Mouse (Mus musculus): ENCODE data around the gene Slc48a1. TPM values are rescaled to one million over a fixed set of nuclear protein-coding genes. Genes with fewer than 3 reads are reported as not detected.
A peak's percentile ranks its signal among the peaks of the same experiment; 100 is the strongest.

The Slc48a1 gene
- polyA plus RNA-seq, 1 experiment from 2014 or later, result 69.6 TPM

GRCm38 (mm10) chr15:97768192-97768591, 10.1 kb upstream of the Slc48a1 start:
- 3% methylated on average over 18 of the region's 18 CpGs for WGBS
- H3K4me1 ChIP-seq (ENCODE audit: control insufficient read depth in 2 of 2, insufficient read depth in 2 of 2, low read length in 2 of 2), result peaks cover 30 to 42% of the 10 kb centered on the region in 2 experiments
- peak; percentile 0; the same call in 1 of the 2 replicates for ATAC-seq (ENCODE audit: insufficient number of reproducible peaks, insufficient read depth, low FRiP score, low read depth)

GRCm38 (mm10) chr15:97770280-97770679, 8.0 kb upstream of the Slc48a1 start:
- no peak overlapping the region for H3K9ac ChIP-seq (ENCODE audit: low read length)
- no peak for ATAC-seq (ENCODE audit: insufficient number of reproducible peaks, insufficient read depth, low FRiP score, low read depth)
- H3K4me1 ChIP-seq (ENCODE audit: control insufficient read depth in 2 of 2, insufficient read depth in 2 of 2, low read length in 2 of 2), result peaks cover 39 to 48% of the 10 kb centered on the region in 2 experiments
- no peaks in the 10 kb centered on the region for H3K36me3 ChIP-seq (ENCODE audit: control insufficient read depth, insufficient read depth, low read length)
- WGBS, result 85% methylated on average over 8 of the region's 8 CpGs
- H3K27ac ChIP-seq (replicated peaks in 1 of 2; ENCODE audit: control insufficient read depth in 1 of 2, insufficient read depth in 1 of 2, low read depth in 2 of 2, low read length in 2 of 2), result no peak overlapping the region
- H3K9me3 ChIP-seq (ENCODE audit: control insufficient read depth, low read length), result no peaks in the 10 kb centered on the region
- no peaks in the 10 kb centered on the region for H3K27me3 ChIP-seq (ENCODE audit: control insufficient read depth, insufficient read depth, low read length)
- no peak overlapping the region for H3K4me3 ChIP-seq (ENCODE audit: control insufficient read depth in 1 of 2, insufficient read depth in 1 of 2, low read depth in 1 of 2, low read length in 2 of 2)
- H3K4me2 ChIP-seq (ENCODE audit: low read length), result no peak overlapping the region

More at GRCm38 (mm10) chr15:97768192-97768591, 10.1 kb upstream of the Slc48a1 start:
- H3K4me2 ChIP-seq (ENCODE audit: low read length), result peak overlapping the region; percentile 95
- no peaks in the 10 kb centered on the region for H3K9me3 ChIP-seq (ENCODE audit: control insufficient read depth, low read length)
- H3K9ac ChIP-seq (ENCODE audit: low read length), result peak overlapping the region; percentile 81
- peak overlapping the region; percentile 80 to 82 for H3K27ac ChIP-seq (replicated peaks in 1 of 2; ENCODE audit: control insufficient read depth in 1 of 2, insufficient read depth in 1 of 2, low read depth in 2 of 2, low read length in 2 of 2)
- H3K27me3 ChIP-seq (ENCODE audit: control insufficient read depth, insufficient read depth, low read length), result no peaks in the 10 kb centered on the region
- peak overlapping the region; percentile 50 to 57 for H3K4me3 ChIP-seq (ENCODE audit: control insufficient read depth in 1 of 2, insufficient read depth in 1 of 2, low read depth in 1 of 2, low read length in 2 of 2)
- H3K36me3 ChIP-seq (ENCODE audit: control insufficient read depth, insufficient read depth, low read length), result no peaks in the 10 kb centered on the region

- Histone ChIP-seq H3K4me3 (ENCODE audit: control insufficient read depth in 1 of 2, insufficient read depth in 1 of 2, low read depth in 1 of 2, low read length in 2 of 2) (no peak overlapping the region), H3K27ac (replicated peaks in 1 of 2; ENCODE audit: control insufficient read depth in 1 of 2, insufficient read depth in 1 of 2, low read depth in 2 of 2, low read length in 2 of 2) (peak overlapping the region; percentile 80 to 90), H3K9me3 (ENCODE audit: control insufficient read depth, low read length) (no peaks in the 10 kb centered on the region), H3K4me2 (ENCODE audit: low read length) (peak overlapping the region; percentile 45), H3K27me3 (ENCODE audit: control insufficient read depth, insufficient read depth, low read length) (no peaks in the 10 kb centered on the region), H3K4me1 (ENCODE audit: control insufficient read depth in 2 of 2, insufficient read depth in 2 of 2, low read length in 2 of 2) (peaks cover 29 to 33% of the 10 kb centered on the region in 2 experiments), H3K36me3 (ENCODE audit: control insufficient read depth, insufficient read depth, low read length) (no peaks in the 10 kb centered on the region), H3K9ac (ENCODE audit: low read length) (peak overlapping the region; percentile 54)
- peak; percentile 85 for ATAC-seq (ENCODE audit: insufficient number of reproducible peaks, insufficient read depth, low FRiP score, low read depth)
- WGBS, result 3% methylated on average over 5 of the region's 5 CpGs
These were observed 5.2 kb upstream of the Slc48a1 start for GRCm38 (mm10) chr15:97773108-97773507.

GRCm38 (mm10) chr15:97773961-97774370, 4.4 kb upstream of the Slc48a1 start:
- WGBS, result 43% methylated on average over 5 of the region's 5 CpGs
- Histone ChIP-seq H3K27ac (replicated peaks in 1 of 2; ENCODE audit: control insufficient read depth in 1 of 2, insufficient read depth in 1 of 2, low read depth in 2 of 2, low read length in 2 of 2) (peak overlapping the region; percentile 80 to 90), H3K27me3 (ENCODE audit: control insufficient read depth, insufficient read depth, low read length) (no peaks in the 10 kb centered on the region), H3K9ac (ENCODE audit: low read length) (peak overlapping the region; percentile 17; the same call in 1 of the 2 replicates), H3K4me3 (ENCODE audit: control insufficient read depth in 1 of 2, insufficient read depth in 1 of 2, low read depth in 1 of 2, low read length in 2 of 2) (no peak overlapping the region), H3K4me1 (ENCODE audit: control insufficient read depth in 2 of 2, insufficient read depth in 2 of 2, low read length in 2 of 2) (peaks cover 29 to 34% of the 10 kb centered on the region in 2 experiments), H3K9me3 (ENCODE audit: control insufficient read depth, low read length) (no peaks in the 10 kb centered on the region), H3K4me2 (ENCODE audit: low read length) (peak overlapping the region; percentile 45; the same call in 1 of the 2 replicates), H3K36me3 (ENCODE audit: control insufficient read depth, insufficient read depth, low read length) (no peaks in the 10 kb centered on the region)
- peak; percentile 45; the same call in 1 of the 2 replicates for ATAC-seq (ENCODE audit: insufficient number of reproducible peaks, insufficient read depth, low FRiP score, low read depth)

- H3K27ac ChIP-seq (replicated peaks in 1 of 2; ENCODE audit: control insufficient read depth in 1 of 2, insufficient read depth in 1 of 2, low read depth in 2 of 2, low read length in 2 of 2), result no peak overlapping the region
- 7% methylated on average over 8 of the region's 8 CpGs for WGBS
- H3K4me3 ChIP-seq (ENCODE audit: control insufficient read depth in 1 of 2, insufficient read depth in 1 of 2, low read depth in 1 of 2, low read length in 2 of 2), result no peak overlapping the region
- no peaks in the 10 kb centered on the region for H3K9me3 ChIP-seq (ENCODE audit: control insufficient read depth, low read length)
- no peak for ATAC-seq (ENCODE audit: insufficient number of reproducible peaks, insufficient read depth, low FRiP score, low read depth)
- H3K4me2 ChIP-seq (ENCODE audit: low read length), result no peak overlapping the region
- no peaks in the 10 kb centered on the region for H3K36me3 ChIP-seq (ENCODE audit: control insufficient read depth, insufficient read depth, low read length)
- no peaks in the 10 kb centered on the region for H3K27me3 ChIP-seq (ENCODE audit: control insufficient read depth, insufficient read depth, low read length)
- H3K4me1 ChIP-seq (ENCODE audit: control insufficient read depth in 2 of 2, insufficient read depth in 2 of 2, low read length in 2 of 2), result peaks cover 24 to 41% of the 10 kb centered on the region in 2 experiments
- H3K9ac ChIP-seq (ENCODE audit: low read length), result no peak overlapping the region
These were observed 1.8 kb upstream of the Slc48a1 start for GRCm38 (mm10) chr15:97776514-97776913.

- H3K36me3 ChIP-seq (ENCODE audit: control insufficient read depth, insufficient read depth, low read length), result no peaks in the 10 kb centered on the region
- no peaks in the 10 kb centered on the region for H3K9me3 ChIP-seq (ENCODE audit: control insufficient read depth, low read length)
- H3K27ac ChIP-seq (replicated peaks in 1 of 2; ENCODE audit: control insufficient read depth in 1 of 2, insufficient read depth in 1 of 2, low read depth in 2 of 2, low read length in 2 of 2), result no peak overlapping the region
- H3K4me2 ChIP-seq (ENCODE audit: low read length), result no peak overlapping the region
- H3K9ac ChIP-seq (ENCODE audit: low read length), result no peak overlapping the region
- no peaks in the 10 kb centered on the region for H3K27me3 ChIP-seq (ENCODE audit: control insufficient read depth, insufficient read depth, low read length)
- ATAC-seq (ENCODE audit: insufficient number of reproducible peaks, insufficient read depth, low FRiP score, low read depth), result no peak
- peaks cover 23 to 40% of the 10 kb centered on the region in 2 experiments for H3K4me1 ChIP-seq (ENCODE audit: control insufficient read depth in 2 of 2, insufficient read depth in 2 of 2, low read length in 2 of 2)
- WGBS, result 87% methylated on average over 6 of the region's 6 CpGs
- H3K4me3 ChIP-seq (ENCODE audit: control insufficient read depth in 1 of 2, insufficient read depth in 1 of 2, low read depth in 1 of 2, low read length in 2 of 2), result no peak overlapping the region
These were observed 1.4 kb upstream of the Slc48a1 start for GRCm38 (mm10) chr15:97776919-97777318.

GRCm38 (mm10) chr15:97779576-97779975, 1.3 kb downstream of the Slc48a1 start:
- Histone ChIP-seq H3K4me1 (ENCODE audit: control insufficient read depth in 2 of 2, insufficient read depth in 2 of 2, low read length in 2 of 2) (peaks cover 10 to 26% of the 10 kb centered on the region in 2 experiments), H3K9me3 (ENCODE audit: control insufficient read depth, low read length) (no peaks in the 10 kb centered on the region), H3K4me3 (ENCODE audit: control insufficient read depth in 1 of 2, insufficient read depth in 1 of 2, low read depth in 1 of 2, low read length in 2 of 2) (no peak overlapping the region), H3K36me3 (ENCODE audit: control insufficient read depth, insufficient read depth, low read length) (no peaks in the 10 kb centered on the region), H3K9ac (ENCODE audit: low read length) (no peak overlapping the region), H3K27ac (replicated peaks in 1 of 2; ENCODE audit: control insufficient read depth in 1 of 2, insufficient read depth in 1 of 2, low read depth in 2 of 2, low read length in 2 of 2) (no peak overlapping the region), H3K4me2 (ENCODE audit: low read length) (no peak overlapping the region), H3K27me3 (ENCODE audit: control insufficient read depth, insufficient read depth, low read length) (no peaks in the 10 kb centered on the region)
- no peak for ATAC-seq (ENCODE audit: insufficient number of reproducible peaks, insufficient read depth, low FRiP score, low read depth)
- WGBS, result 83% methylated on average over 1 of the region's 1 CpGs

GRCm38 (mm10) chr15:97780611-97781031, 2.3 kb downstream of the Slc48a1 start:
- H3K27me3 ChIP-seq (ENCODE audit: control insufficient read depth, insufficient read depth, low read length), result no peaks in the 10 kb centered on the region
- no peaks in the 10 kb centered on the region for H3K9me3 ChIP-seq (ENCODE audit: control insufficient read depth, low read length)
- H3K4me3 ChIP-seq (ENCODE audit: control insufficient read depth in 1 of 2, insufficient read depth in 1 of 2, low read depth in 1 of 2, low read length in 2 of 2), result no peak overlapping the region
- 90% methylated on average over 12 of the region's 12 CpGs for WGBS
- H3K9ac ChIP-seq (ENCODE audit: low read length), result no peak overlapping the region
- no peak overlapping the region for H3K4me2 ChIP-seq (ENCODE audit: low read length)
- ATAC-seq (ENCODE audit: insufficient number of reproducible peaks, insufficient read depth, low FRiP score, low read depth), result no peak
- peaks cover 13 to 30% of the 10 kb centered on the region in 2 experiments for H3K4me1 ChIP-seq (ENCODE audit: control insufficient read depth in 2 of 2, insufficient read depth in 2 of 2, low read length in 2 of 2)
- H3K27ac ChIP-seq (replicated peaks in 1 of 2; ENCODE audit: control insufficient read depth in 1 of 2, insufficient read depth in 1 of 2, low read depth in 2 of 2, low read length in 2 of 2), result 0 out of 4 replicates have a peak overlapping the region, but pooled peaks of 1 of the 2 experiments have one; percentile 3
- no peaks in the 10 kb centered on the region for H3K36me3 ChIP-seq (ENCODE audit: control insufficient read depth, insufficient read depth, low read length)

Data from heart, embryonic 14.5 days (tissue).